Mouse (Mus musculus) brain, embryonic 18.5 days (tissue): Measurements from ENCODE around the gene Skil.

Experiments used
- DNase-seq: peaks from one replicate; pipeline ENCODE4 v3.0.0-alpha.2; 2012; ENCODE audit warnings: low read depth, low spot score

The Skil gene

GRCm38 (mm10) chr3:31083507-31084245 lies 11.2 kb upstream of the Skil start:
- DNase-seq, result no peak

DNA sequence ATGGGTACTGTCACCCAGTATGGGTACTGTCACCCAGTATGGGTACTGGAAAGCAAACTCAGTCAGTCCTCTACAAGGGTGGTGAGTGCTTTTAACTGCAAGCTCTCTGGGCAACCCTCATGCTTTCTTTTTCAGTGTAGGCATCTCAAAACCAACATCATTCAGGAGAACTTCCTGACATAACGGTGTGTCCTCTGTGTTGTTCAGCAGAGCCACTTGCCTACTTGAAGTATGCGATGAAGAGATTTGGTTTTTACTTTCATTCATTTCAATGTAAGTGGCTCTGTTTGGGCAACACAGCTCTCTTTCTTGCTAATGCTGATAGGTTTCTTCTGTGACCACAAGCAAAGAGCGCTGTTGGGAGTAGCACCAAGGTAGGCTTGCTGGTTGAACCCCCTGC lies 9.9 kb upstream of the Skil start:
- no peak for DNase-seq

DNA sequence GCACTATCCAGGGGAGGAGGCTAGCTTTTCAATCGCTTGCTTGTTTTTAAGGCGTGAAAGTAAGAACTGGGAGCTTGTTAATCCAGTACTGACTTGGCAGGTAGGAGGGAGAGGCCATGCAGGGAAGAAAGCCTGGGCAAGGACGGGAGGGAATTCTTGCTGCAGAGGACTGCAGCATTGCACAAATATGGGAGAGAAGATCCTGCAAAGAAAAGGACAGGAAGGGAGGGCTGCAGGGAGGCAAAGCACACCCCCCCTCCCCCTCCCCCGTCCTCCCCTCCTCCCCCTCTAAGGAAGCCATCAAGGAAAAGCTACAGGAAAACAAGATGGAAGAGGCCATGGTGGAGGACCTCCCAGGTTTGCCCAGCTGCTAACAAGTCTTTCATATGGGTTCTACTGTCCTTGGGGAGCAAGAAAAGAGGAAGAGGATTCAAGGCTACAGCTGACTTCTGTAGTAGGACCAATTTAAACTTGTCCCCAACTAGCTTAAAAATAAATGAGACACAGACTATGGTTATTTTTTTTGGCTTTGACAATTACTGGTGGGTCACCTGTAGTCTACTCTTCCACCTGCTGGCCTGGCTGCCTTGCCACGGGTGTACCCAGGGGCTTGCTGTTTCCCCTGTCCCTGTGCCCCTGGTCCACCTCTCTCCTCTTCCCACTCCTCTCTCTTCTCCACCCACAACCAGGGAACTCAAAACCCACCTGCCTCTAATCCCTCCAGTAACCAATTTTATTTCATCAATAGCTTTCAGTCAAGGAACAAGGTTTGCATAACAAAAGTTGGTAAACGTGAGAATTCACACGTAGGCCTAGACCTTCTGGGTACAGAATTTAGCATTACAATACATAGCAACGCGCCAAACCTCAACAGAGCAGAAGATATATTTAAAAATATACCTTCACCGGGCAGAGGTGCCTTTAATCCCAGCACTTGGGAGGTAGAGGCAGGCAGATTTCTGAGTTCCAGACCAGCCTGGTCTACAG lies 5.8 kb upstream of the Skil start:
- DNase-seq, result no peak

GRCm38 (mm10) chr3:31089956-31090355 lies 4.9 kb upstream of the Skil start:
- DNase-seq, result no peak

DNA sequence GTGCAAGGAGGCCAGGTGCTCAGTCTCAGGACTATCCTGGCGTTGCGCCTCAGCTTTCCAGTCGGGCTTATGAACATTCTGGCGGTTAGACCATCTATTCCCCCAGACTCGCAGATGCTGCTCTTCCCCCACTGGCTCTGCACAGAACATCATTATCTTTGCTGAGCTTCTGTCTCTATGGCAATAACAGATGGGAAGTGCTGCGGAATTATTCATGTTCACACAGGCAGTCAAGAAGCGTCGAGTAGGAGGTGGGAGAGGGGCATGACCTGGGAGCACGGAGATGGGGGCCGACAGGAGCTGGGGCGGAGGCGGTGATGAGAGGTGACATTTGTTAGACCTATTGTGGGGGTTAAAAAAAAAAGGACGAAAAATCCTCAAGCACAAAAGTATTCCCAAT lies 1.7 kb upstream of the Skil start:
- peak; percentile 67 for DNase-seq

DNA sequence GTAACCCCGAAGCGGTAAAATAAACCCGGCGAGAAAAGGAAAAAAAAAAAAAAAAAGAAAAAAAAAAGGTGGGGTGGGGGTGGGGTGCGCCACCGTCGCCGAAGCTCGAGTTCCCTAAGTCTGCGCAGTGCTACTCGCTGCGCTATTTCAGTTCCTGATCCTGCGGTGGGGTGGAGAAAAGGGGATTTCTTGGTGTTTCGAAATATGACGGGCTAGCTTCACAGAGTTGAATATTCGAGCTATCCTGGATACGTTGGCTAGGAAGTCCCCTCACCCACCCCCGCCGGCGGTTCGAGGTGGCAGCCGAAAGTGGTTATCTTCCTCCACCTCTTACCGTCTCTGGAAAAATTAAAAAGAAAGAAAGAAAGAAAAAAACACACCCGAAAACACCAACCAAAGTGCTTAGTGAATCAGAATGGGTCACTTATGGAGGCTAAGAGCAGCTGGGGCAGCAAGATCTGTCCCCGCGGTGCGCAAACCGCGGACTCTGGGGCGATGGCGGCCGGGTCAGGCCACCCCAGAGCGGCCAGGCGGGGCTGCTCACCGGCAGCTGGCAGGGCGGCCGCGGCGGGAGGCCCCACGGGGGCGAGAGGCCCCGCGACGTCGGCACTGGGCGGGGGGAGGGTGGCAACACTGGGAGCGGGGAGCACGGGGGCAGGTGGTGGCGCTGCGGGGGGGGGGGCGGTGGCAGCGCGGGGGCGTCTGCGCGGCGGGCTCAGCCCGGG lies 1.1 kb upstream of the Skil start:
- no peak for DNase-seq

GRCm38 (mm10) chr3:31095179-31095490 lies 277 bp downstream of the Skil start:
- no peak for DNase-seq

GRCm38 (mm10) chr3:31095491-31096154 lies 765 bp downstream of the Skil start:
- no peak for DNase-seq

DNA sequence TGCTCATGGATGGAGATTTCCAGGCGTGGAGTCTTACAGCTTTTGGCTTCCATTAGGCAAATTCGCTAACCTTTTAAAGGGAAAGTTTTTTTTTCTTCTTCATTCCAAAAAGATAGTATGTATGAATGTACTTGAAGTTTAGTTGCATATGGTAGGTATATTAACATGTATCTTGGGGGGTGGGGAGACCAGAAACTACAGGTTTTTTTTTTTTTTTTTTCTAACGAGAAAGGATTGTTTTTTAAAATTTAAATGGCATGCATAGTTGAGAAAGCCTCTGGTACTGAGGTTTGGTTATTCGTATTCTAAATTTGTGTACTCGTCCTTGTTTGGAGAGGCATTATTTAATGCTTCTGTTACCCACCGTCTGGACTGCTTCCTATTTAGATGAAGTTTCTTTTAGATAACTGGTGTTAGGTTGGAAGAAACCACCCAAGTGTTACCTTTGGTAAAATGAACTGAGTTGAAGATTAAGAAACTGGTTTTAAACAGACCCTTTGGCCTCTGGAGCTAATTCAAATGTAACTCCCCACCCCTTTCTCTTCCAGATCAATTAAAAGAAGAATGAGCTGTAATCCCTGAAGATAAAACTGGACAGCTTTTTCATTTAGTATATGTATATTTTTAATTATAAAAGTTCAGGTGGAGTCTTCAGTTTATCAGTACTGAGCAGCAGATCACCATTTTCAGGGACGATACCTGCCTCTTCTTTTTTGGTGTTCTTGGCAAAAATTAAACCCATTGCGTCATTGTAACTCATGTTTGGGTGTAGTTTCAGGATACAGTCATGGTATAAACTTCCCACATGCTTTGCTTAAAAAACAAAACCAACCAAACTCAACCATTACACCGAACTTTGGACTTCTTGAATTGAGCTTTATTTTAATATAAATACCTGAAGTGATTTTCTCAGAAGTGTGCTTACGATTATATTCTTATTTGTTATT lies 1.6 kb downstream of the Skil start:
- DNase-seq, result no peak

DNA sequence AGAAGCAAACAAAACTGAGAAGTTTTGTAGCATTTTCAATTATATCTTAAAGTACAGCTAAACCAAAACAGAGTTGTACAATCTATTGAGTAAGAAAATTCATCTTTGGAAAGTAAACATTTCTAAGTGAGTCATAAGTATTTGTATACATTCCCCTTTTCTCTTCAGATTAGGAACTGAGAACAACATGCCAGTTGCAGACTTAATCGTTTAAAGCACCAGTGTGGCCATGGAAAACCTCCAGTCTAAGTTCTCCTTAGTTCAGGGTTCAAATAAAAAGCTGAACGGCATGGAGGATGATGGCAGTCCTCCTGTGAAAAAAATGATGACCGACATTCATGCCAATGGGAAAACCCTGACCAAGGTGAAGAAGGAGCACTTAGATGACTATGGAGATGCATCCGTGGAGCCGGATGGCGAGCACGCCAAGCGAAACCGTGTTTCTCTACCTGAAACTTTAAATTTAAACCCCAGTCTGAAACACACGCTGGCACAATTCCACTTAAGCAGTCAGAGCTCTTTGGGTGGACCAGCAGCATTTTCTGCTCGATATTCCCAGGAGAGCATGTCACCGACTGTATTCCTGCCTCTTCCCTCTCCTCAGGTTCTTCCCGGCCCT lies 2.4 kb downstream of the Skil start:
- no peak for DNase-seq

GRCm38 (mm10) chr3:31097976-31098375 lies 3.1 kb downstream of the Skil start:
- no peak for DNase-seq

- DNase-seq, result no peak
These were observed 3.7 kb downstream of the Skil start for GRCm38 (mm10) chr3:31098556-31098955.

DNA sequence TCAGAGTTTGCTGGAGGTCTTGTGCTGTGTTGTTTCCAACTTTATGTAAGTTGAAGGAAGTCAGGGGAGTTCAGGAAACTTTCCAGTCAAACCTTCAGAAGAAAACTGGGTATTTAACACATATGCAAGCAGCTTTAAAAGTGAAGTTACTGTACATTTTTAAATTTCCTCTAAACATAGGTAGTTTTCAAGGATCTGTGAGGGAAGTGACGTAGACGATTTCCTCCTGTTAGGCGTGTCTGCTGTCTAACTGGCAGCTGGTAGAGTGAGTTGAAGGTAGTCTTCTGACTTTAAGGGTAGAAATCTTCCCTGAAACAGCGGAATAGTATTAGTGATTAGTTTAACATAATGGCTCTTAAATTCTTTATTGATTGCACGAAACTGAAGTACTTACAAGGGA lies 5.2 kb downstream of the Skil start:
- DNase-seq, result no peak

- DNase-seq, result no peak
These were observed 5.9 kb downstream of the Skil start for GRCm38 (mm10) chr3:31100802-31101201.

DNA sequence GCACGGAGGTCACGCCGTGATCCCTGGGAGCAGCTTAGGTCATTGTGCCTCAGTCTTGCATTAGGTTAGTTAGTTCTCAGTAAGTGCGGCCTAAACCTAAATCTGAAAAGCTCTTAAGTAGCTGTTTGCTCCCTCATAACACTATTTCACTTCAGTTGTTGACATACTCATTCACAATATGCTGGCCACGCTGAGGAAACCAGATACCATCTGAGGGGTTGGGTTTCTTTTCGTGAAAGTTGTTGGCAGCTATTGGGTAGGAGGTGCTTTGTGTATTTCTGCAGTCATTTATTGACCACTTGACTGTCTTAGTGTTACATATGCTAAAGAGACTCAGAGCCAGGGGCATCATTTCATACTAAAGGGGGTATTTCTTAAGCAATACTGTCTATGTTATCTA lies 10.1 kb downstream of the Skil start:
- DNase-seq, result no peak

DNA sequence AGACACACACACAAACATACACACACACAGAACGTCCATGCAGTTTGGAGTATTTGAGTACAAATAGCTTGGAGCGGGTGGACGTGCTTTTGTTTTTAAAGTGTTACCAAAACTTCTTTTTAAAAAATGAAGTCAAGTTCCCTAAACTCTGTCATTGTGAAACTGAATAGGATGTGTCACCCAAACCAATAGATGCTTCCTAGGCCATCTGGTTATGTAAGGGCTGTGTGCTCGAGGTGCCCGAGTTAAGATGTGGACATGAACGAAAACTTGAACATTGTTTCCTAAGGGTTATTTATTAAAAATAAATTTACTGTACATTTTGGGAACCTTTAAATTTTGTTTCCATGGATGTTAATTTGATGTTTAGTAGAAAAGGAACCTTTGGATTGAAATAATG lies 11.7 kb downstream of the Skil start:
- no peak for DNase-seq

GRCm38 (mm10) chr3:31107674-31108073 lies 12.8 kb downstream of the Skil start:
- no peak for DNase-seq

GRCm38 (mm10) chr3:31109108-31109507 lies 14.2 kb downstream of the Skil start:
- DNase-seq, result no peak

GRCm38 (mm10) chr3:31123098-31123497 lies 28.2 kb downstream of the Skil start:
- no peak for DNase-seq

DNA sequence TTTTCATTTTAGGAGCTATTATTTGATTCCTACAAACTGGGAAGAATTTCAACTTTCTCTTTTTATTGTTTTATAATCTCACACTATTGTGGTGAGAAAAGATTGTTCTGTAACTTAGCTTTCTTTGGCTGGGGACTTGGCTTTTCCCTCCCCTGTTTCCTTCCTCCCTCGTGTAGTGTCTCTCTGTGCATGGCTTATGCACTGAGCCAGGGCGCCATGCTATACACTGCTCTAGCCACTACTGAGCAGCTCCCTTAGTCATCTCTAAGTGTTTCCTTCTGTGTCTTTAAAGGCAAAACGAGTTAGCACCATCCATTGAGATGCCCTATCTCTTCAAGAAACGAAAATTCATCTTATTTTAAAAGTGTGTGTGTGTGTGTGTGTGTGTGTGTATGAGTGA lies 31.4 kb downstream of the Skil start:
- DNase-seq, result no peak
